Mouse (Mus musculus) testis, adult 2 months (tissue): ENCODE results near the gene Taf5. TPM values are rescaled to one million over a fixed set of nuclear protein-coding genes. Genes with fewer than 3 reads are reported as not detected.

Source experiments
- H3K27ac ChIP-seq: fragments of 200-500 bp; 2 replicates; pipeline ENCODE4 v1.5.1; 2012; ENCODE audit warnings: low read depth, low read length; ENCODE audit not compliant: control insufficient read depth, insufficient read depth
- H3K27me3 ChIP-seq: fragments of 200-500 bp; 2 replicates; pipeline ENCODE4 v1.6.1; 2012; ENCODE audit warnings: mild to moderate bottlenecking, low read length, moderate library complexity; ENCODE audit not compliant: control insufficient read depth, insufficient read depth
- H3K36me3 ChIP-seq: fragments of 200-500 bp; 2 replicates; pipeline ENCODE4 v1.6.1; 2012; ENCODE audit warnings: mild to moderate bottlenecking, low read length; ENCODE audit not compliant: control insufficient read depth, insufficient read depth
- H3K4me1 ChIP-seq: fragments of 200-500 bp; 2 replicates; pipeline ENCODE4 v1.6.1; 2012; ENCODE audit warnings: low read length; ENCODE audit not compliant: control insufficient read depth, insufficient read depth
- H3K4me3 ChIP-seq: fragments of 200-500 bp; 2 replicates; pipeline ENCODE4 v1.5.1; 2012; ENCODE audit warnings: low read depth, mild to moderate bottlenecking, low read length, moderate library complexity, mixed read lengths; ENCODE audit not compliant: control insufficient read depth
- CTCF ChIP-seq: fragments of 200-500 bp; IDR thresholded peaks from 2 replicates; pipeline ENCODE4 v1.5.1; 2012; ENCODE audit warnings: low read depth, mild to moderate bottlenecking, inconsistent platforms, low read length, moderate library complexity; ENCODE audit not compliant: control insufficient read depth, insufficient read depth, insufficient replicate concordance
- POLR2A ChIP-seq: fragments of 200-500 bp; IDR thresholded peaks from 2 replicates; pipeline ENCODE4 v1.6.1; 2012; ENCODE audit warnings: low read depth, mild to moderate bottlenecking, inconsistent platforms, low read length, moderate library complexity; ENCODE audit not compliant: control insufficient read depth
- polyA plus RNA-seq: library from polyadenylated mRNA; depleted of rRNA; stranded (reverse); fragments of >200 nt; gene quantifications from 2 replicates; pipeline ENCODE4 v1.2.3, GENCODE M21; 2012

The Taf5 gene
- polyA plus RNA-seq, 1 experiment = 4.9 TPM

DNA sequence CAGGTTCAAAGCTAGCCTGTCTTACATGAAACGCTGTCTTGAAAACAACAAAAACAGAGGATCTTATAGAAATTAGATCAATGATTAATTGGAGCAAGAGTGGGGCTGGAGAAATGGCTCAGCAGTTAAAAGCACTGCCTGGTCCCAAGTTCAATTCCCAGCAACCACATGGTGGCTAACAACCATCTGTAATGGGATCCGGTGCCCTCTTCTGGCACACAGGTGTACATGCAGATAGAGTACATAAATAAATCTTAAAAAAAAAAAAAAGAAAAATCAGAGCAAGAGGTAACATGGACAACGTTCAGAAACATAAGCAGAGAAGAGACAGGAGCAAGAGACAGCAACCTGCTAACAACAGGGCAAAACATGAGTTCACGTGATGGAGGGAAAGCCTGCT is 41.0 kb upstream of the Taf5 start:
- H3K4me3 ChIP-seq = no peak overlapping the region
- no peak overlapping the region for H3K27ac ChIP-seq
- no peaks in the 10 kb centered on the region for H3K27me3 ChIP-seq

DNA sequence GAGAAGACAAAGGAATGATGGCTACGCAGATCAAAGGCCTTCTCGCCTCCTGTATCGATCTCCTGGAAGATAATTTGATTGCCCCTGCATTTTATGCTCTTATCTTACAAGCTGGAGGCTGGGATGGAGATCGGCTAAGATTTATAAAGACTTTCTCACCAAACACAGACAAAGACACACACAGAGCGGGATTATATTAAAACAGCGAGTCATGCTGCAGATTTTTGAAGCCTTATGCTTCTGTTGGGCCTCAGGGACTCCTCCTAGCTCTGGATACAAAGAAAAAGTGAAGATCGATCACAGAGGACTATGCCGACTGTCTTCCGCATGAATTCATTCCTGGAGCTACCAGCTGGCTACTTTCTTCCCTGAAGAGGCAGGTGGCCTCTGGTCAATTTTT is 37.8 kb upstream of the Taf5 start:
- H3K36me3 ChIP-seq = no peaks in the 10 kb centered on the region
- H3K27me3 ChIP-seq = no peaks in the 10 kb centered on the region
- H3K4me1 ChIP-seq = no peaks in the 10 kb centered on the region
- no peak overlapping the region for H3K27ac ChIP-seq
- no peak overlapping the region for H3K4me3 ChIP-seq
- TF ChIP-seq POLR2A (no peak), CTCF (no peak)

More for the DNA sequence above, 41.0 kb upstream of the Taf5 start:
- no peak for TF ChIP-seq CTCF
- no peak for TF ChIP-seq POLR2A
- Histone ChIP-seq H3K36me3 (no peaks in the 10 kb centered on the region), H3K4me1 (no peaks in the 10 kb centered on the region)

DNA sequence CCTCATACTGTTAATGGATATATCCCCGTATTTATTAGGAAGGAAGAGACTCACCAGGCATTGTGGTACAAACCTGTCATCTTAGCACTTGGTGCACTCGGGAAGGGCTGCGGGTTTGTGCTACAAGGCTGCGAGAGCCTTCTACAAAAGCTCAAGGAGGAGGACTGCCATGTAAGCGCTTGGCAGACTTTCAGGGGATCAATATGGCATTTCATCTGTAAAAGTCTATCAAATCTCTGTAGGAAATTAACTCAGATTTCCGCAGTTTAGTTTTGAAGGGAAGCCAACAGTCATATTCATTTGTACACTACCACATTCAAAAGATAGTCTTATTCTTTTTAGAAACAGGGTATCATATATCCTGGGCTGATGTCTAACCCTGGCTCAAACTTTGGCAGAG is 35.8 kb upstream of the Taf5 start:
- no peak overlapping the region for H3K4me3 ChIP-seq
- no peaks in the 10 kb centered on the region for H3K4me1 ChIP-seq
- H3K27ac ChIP-seq = no peak overlapping the region
- peaks cover under 1% of the 10 kb centered on the region for H3K36me3 ChIP-seq
- H3K27me3 ChIP-seq = no peaks in the 10 kb centered on the region
- no peak for TF ChIP-seq POLR2A
- TF ChIP-seq CTCF = no peak

DNA sequence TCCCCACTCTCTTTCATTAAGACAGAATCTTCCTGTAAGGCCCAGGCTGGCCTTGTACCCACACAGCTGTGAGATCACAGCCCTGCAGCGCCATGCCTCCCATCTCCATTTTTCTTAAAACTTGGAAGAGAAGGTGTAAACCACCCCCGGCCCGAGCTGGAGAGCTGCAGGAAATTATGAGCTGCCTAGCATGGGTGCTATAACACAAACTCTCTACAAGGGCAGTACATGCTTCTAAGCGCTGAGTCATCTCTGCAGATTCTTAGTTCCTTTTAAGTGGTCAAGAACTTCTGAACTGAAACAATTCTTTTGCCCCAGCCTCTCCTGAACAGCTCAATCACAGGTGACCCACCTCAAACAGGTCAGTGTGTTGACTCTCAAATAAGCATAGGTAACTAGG is 32.6 kb upstream of the Taf5 start:
- peaks cover 3% of the 10 kb centered on the region for H3K36me3 ChIP-seq

DNA sequence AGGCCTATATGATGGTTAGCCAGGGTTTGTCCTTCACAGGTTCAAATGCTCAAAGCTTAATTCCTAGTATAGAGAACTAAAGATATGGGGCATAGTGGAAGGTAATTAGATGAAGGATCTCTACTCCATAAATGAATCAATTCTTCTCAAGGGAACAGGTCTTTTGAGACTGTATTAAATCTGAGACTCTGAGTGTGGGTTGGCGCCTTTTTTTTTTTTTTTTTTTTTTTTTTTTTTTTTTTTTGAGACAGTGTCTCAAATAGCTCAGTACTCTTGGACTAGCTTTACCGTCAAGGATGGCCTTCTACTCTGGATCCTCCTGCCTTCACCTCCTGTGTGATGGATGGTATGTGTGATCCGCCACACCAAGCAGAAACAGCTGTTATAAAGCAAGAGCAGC is 30.9 kb upstream of the Taf5 start:
- no peaks in the 10 kb centered on the region for H3K4me1 ChIP-seq
- no peak overlapping the region for H3K27ac ChIP-seq
- no peaks in the 10 kb centered on the region for H3K27me3 ChIP-seq
- TF ChIP-seq POLR2A = no peak
- no peak for TF ChIP-seq CTCF
- H3K4me3 ChIP-seq = no peak overlapping the region
- peaks cover 3% of the 10 kb centered on the region for H3K36me3 ChIP-seq

More for the DNA sequence above, 32.6 kb upstream of the Taf5 start:
- TF ChIP-seq POLR2A = no peak
- no peak overlapping the region for H3K27ac ChIP-seq
- H3K27me3 ChIP-seq = no peaks in the 10 kb centered on the region
- H3K4me3 ChIP-seq = no peak overlapping the region
- no peaks in the 10 kb centered on the region for H3K4me1 ChIP-seq

DNA sequence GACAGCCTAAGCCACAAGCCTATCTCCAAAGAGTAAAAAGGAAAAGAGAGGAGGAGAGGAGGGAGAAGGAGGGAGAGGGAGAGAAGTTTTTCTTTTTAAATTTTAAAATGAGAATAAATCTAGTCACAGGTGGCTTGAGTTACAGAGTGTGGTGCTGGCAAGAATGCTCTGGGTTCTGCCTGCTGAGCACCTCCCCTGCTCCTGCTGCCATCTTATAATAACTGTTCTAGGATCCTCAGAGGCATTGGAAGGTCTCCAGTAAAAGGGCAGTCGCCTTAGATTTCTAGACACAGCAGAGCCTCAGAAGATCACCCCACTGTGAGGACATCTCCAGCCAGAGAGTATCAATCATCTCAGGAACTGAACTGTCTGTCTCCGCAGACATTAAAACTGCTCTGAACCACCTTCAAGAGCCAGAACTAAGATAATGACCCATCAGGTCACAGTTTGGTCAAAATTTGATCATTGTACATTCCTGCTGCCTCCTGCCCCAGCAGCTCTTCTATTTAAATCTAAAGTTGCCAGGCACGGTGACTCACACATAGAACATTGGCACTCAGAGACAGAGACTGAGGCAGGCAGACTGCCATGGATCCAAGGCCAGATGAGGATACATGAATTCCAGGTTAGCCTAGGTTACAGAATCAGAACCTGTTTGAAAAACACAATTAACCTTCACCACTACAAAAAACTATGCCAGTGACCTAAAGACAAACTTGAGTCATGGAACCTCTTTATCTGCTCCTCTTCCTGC is 26.6 kb upstream of the Taf5 start:
- Histone ChIP-seq H3K27ac (no peak overlapping the region), H3K4me1 (no peaks in the 10 kb centered on the region), H3K36me3 (peaks cover 3% of the 10 kb centered on the region), H3K27me3 (no peaks in the 10 kb centered on the region), H3K4me3 (no peak overlapping the region)
- TF ChIP-seq CTCF (no peak), POLR2A (no peak)

DNA sequence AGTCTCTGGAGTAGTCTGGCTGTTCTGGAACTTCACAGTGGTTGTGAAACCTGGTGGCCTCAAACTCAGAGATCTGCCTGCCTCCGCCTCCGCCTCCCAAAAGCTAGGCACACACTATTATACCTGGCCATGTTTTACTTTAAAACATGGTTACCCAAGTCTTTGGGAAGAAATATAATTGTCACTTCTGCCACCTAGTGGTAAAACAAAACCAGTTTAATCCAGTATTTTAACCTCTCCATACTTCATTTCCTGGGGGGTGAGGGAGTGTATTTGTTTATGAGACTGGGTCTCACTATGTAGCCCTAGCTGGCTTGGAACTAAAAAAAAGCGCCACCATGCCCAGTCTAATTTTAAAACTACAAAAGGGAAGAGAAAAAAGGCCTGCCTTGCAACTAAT is 23.9 kb upstream of the Taf5 start:
- H3K4me1 ChIP-seq = no peaks in the 10 kb centered on the region
- peaks cover 3% of the 10 kb centered on the region for H3K36me3 ChIP-seq
- TF ChIP-seq CTCF = no peak
- TF ChIP-seq POLR2A = no peak
- no peaks in the 10 kb centered on the region for H3K27me3 ChIP-seq
- H3K4me3 ChIP-seq = no peak overlapping the region
- H3K27ac ChIP-seq = no peak overlapping the region
